Mouse (Mus musculus): ENCODE results near the gene Srsf5. TPM values are rescaled to one million over a fixed set of nuclear protein-coding genes. Genes with fewer than 3 reads are reported as not detected.
"Not testable (repeated sequence)": the region's sequence is repeated elsewhere in the genome, so short reads cannot be mapped to it uniquely, and the experiment has no call there.

Srsf5 gene
- total RNA-seq, 1 experiment from 2014 or later, result 2,246 TPM

- no peak for ATAC-seq (replicated peaks; ENCODE audit: insufficient number of reproducible peaks, low FRiP score, low TSS enrichment, poor library complexity, severe bottlenecking)
These were observed 1.1 kb upstream of the Srsf5 start for GRCm38 (mm10) chr12:80944204-80944603.

- ATAC-seq (replicated peaks; ENCODE audit: insufficient number of reproducible peaks, low FRiP score, low TSS enrichment, poor library complexity, severe bottlenecking), result not testable (repeated sequence)
These were observed 356 bp upstream of the Srsf5 start for GRCm38 (mm10) chr12:80944963-80945333.

GRCm38 (mm10) chr12:80945996-80946355, 672 bp downstream of the Srsf5 start:
- peak; percentile 66 for ATAC-seq (replicated peaks; ENCODE audit: insufficient number of reproducible peaks, low FRiP score, low TSS enrichment, poor library complexity, severe bottlenecking)

- no peak for ATAC-seq (replicated peaks; ENCODE audit: insufficient number of reproducible peaks, low FRiP score, low TSS enrichment, poor library complexity, severe bottlenecking)
These were observed 2.9 kb downstream of the Srsf5 start for GRCm38 (mm10) chr12:80948202-80948601.

GRCm38 (mm10) chr12:80949603-80950002, 4.3 kb downstream of the Srsf5 start:
- not testable (repeated sequence) for ATAC-seq (replicated peaks; ENCODE audit: insufficient number of reproducible peaks, low FRiP score, low TSS enrichment, poor library complexity, severe bottlenecking)

- ATAC-seq (replicated peaks; ENCODE audit: insufficient number of reproducible peaks, low FRiP score, low TSS enrichment, poor library complexity, severe bottlenecking), result no peak
These were observed 6.4 kb downstream of the Srsf5 start for GRCm38 (mm10) chr12:80951640-80952219.

- no peak for ATAC-seq (replicated peaks; ENCODE audit: insufficient number of reproducible peaks, low FRiP score, low TSS enrichment, poor library complexity, severe bottlenecking)
These were observed 7.2 kb downstream of the Srsf5 start for GRCm38 (mm10) chr12:80952526-80952925.

GRCm38 (mm10) chr12:80956039-80956438, 10.7 kb downstream of the Srsf5 start:
- ATAC-seq (replicated peaks; ENCODE audit: insufficient number of reproducible peaks, low FRiP score, low TSS enrichment, poor library complexity, severe bottlenecking), result no peak

GRCm38 (mm10) chr12:80957961-80958360, 12.7 kb downstream of the Srsf5 start:
- ATAC-seq (replicated peaks; ENCODE audit: insufficient number of reproducible peaks, low FRiP score, low TSS enrichment, poor library complexity, severe bottlenecking), result no peak

- no peak for ATAC-seq (replicated peaks; ENCODE audit: insufficient number of reproducible peaks, low FRiP score, low TSS enrichment, poor library complexity, severe bottlenecking)
These were observed 17.3 kb downstream of the Srsf5 start for GRCm38 (mm10) chr12:80962566-80962965.

- ATAC-seq (replicated peaks; ENCODE audit: insufficient number of reproducible peaks, low FRiP score, low TSS enrichment, poor library complexity, severe bottlenecking), result no peak
These were observed 20.9 kb downstream of the Srsf5 start for GRCm38 (mm10) chr12:80966059-80966838.

- ATAC-seq (replicated peaks; ENCODE audit: insufficient number of reproducible peaks, low FRiP score, low TSS enrichment, poor library complexity, severe bottlenecking), result no peak
These were observed 22.6 kb downstream of the Srsf5 start for GRCm38 (mm10) chr12:80967918-80968317.

GRCm38 (mm10) chr12:80968605-80969004, 23.3 kb downstream of the Srsf5 start, which contains the start of gene Slc10a1:
Slc10a1 (minus strand) TSS chr12:80968705.
- ATAC-seq (replicated peaks; ENCODE audit: insufficient number of reproducible peaks, low FRiP score, low TSS enrichment, poor library complexity, severe bottlenecking), result no peak

- ATAC-seq (replicated peaks; ENCODE audit: insufficient number of reproducible peaks, low FRiP score, low TSS enrichment, poor library complexity, severe bottlenecking), result no peak
These were observed 24.9 kb downstream of the Srsf5 start for GRCm38 (mm10) chr12:80970181-80970705.

- ATAC-seq (replicated peaks; ENCODE audit: insufficient number of reproducible peaks, low FRiP score, low TSS enrichment, poor library complexity, severe bottlenecking), result no peak
These were observed 26.5 kb downstream of the Srsf5 start for GRCm38 (mm10) chr12:80971756-80972155.

- ATAC-seq (replicated peaks; ENCODE audit: insufficient number of reproducible peaks, low FRiP score, low TSS enrichment, poor library complexity, severe bottlenecking), result no peak
These were observed 30.8 kb downstream of the Srsf5 start for GRCm38 (mm10) chr12:80975939-80976671.

GRCm38 (mm10) chr12:80982326-80982725, 37.0 kb downstream of the Srsf5 start:
- peak; percentile 68; the same call in 1 of the 2 replicates for ATAC-seq (replicated peaks; ENCODE audit: insufficient number of reproducible peaks, low FRiP score, low TSS enrichment, poor library complexity, severe bottlenecking)

- no peak for ATAC-seq (replicated peaks; ENCODE audit: insufficient number of reproducible peaks, low FRiP score, low TSS enrichment, poor library complexity, severe bottlenecking)
These were observed 38.4 kb downstream of the Srsf5 start for GRCm38 (mm10) chr12:80983695-80984094.

- ATAC-seq (replicated peaks; ENCODE audit: insufficient number of reproducible peaks, low FRiP score, low TSS enrichment, poor library complexity, severe bottlenecking), result no peak
These were observed 41.3 kb downstream of the Srsf5 start for GRCm38 (mm10) chr12:80986628-80987027.

All from monocyte, adult 5-6 weeks (primary cell).